Mouse (Mus musculus): ENCODE data around the gene Msi2. TPM values are rescaled to one million over a fixed set of nuclear protein-coding genes. Genes with fewer than 3 reads are reported as not detected.

Gene Msi2
- 20.6 and 22.7 TPM in 2 replicates for polyA plus RNA-seq (2015; fragmentation: Nextera tagmentation; extraction: Ambion mirVana)

GRCm38 (mm10) chr11:88718050-88718765 lies at the start of gene Msi2:
Gene Msi2 (minus strand): TSS chr11:88718513.

GRCm38 (mm10) chr11:88293631-88294393 lies 424.5 kb downstream of the Msi2 start, which contains the start of gene Ccdc182:
Gene Ccdc182 (plus strand): TSS chr11:88294058.

Small RNAs within 50 kb of the gene (microRNA-seq; reads per million reads assigned to microRNA genes)
- gene Mir378b: 5.5 to 7.0 reads per million in 2 experiments

Other genes with a start within 250 kb of the Msi2 start
- 54.1 and 55.3 TPM in 2 replicates for gene Akap1, start 146.1 kb upstream of the Msi2 start, polyA plus RNA-seq (2015; fragmentation: Nextera tagmentation; extraction: Ambion mirVana)
- gene Scpep1, start 237.0 kb upstream of the Msi2 start, polyA plus RNA-seq (2015; fragmentation: Nextera tagmentation; extraction: Ambion mirVana): 38.8 and 46.7 TPM in 2 replicates
- gene Elobl, start 248.4 kb upstream of the Msi2 start, polyA plus RNA-seq (2015; fragmentation: Nextera tagmentation; extraction: Ambion mirVana): not detected in 2 replicates

Measured in skeletal muscle tissue, postnatal 0 days (tissue).